Mouse (Mus musculus) heart, embryonic 10.5 days (tissue): Measurements from ENCODE around the gene Smarcc2. TPM values are rescaled to one million over a fixed set of nuclear protein-coding genes. Genes with fewer than 3 reads are reported as not detected.
"Not testable (repeated sequence)": the region's sequence is repeated elsewhere in the genome, so short reads cannot be mapped to it uniquely, and the experiment has no call there.

Experiments used
- DNase-seq: peaks from one replicate; pipeline ENCODE4 v3.0.0-alpha.2; 2017; ENCODE audit warnings: low spot score
- H3K27ac ChIP-seq: fragments of 300-500 bp; sonication (generic); 2 replicates; pipeline ENCODE4 v1.5.1; 2016; ENCODE audit warnings: mild to moderate bottlenecking
- H3K27me3 ChIP-seq: fragments of 300-500 bp; sonication (generic); 2 replicates; pipeline ENCODE4 v1.6.1; 2016; ENCODE audit warnings: mild to moderate bottlenecking; ENCODE audit not compliant: poor library complexity, insufficient read depth, severe bottlenecking
- H3K36me3 ChIP-seq: fragments of 300-500 bp; sonication (generic); 2 replicates; pipeline ENCODE4 v1.6.1; 2016; ENCODE audit warnings: mild to moderate bottlenecking, moderate library complexity
- H3K4me1 ChIP-seq: fragments of 300-500 bp; sonication (generic); 2 replicates; pipeline ENCODE4 v1.6.1; 2016; ENCODE audit warnings: mild to moderate bottlenecking
- H3K4me3 ChIP-seq: fragments of 300-500 bp; sonication (generic); 2 replicates; pipeline ENCODE4 v1.5.1; 2016; ENCODE audit warnings: mild to moderate bottlenecking, moderate library complexity
- H3K9me3 ChIP-seq: fragments of 300-500 bp; sonication (generic); 2 replicates; pipeline ENCODE4 v1.6.1; 2016; ENCODE audit warnings: mild to moderate bottlenecking, moderate library complexity
- WGBS: fragments of 180-500 bp; shearing (Covaris S2); methylation state at CpG from one replicate; pipeline ENCODE4 v1.1.7; 2016; 5-methylcytosine and 5-hydroxymethylcytosine counted together
- polyA plus RNA-seq: library from polyadenylated mRNA; unstranded; fragments of >200 nt; fragmentation: Nextera tagmentation; extraction: Ambion mirVana; gene quantifications from 2 replicates; pipeline ENCODE4 v1.2.1, GENCODE M21; 2016

The Smarcc2 gene
- polyA plus RNA-seq, 1 experiment from 2014 or later = 68.7 TPM

DNA sequence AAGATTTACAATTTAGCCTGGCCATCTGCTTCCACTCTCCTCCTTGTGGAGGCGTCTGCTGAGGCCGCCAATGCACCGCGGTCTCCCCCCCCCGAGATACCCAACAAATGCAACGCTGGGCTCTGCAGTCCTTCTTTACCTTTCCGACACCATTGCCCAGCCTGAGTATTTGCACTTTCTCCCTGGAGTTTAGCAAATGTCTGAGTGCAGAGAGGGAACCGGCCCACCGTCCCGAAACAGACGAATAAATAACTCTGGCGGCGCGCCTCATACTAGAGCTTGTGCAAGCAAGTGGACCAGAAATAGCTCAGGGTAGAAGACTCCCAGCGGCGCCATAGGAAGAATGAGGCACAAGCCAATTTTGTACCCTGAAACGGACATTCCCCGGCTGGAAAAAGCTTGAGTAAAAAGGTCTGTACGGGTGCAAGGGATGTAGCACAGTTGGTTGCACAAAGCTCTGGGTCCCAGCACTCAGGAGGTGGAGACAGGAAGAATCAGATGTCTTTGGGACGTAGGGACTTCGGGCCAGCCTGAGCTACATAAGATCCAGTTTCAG is 40.1 kb downstream of the Smarcc2 start:
- Histone ChIP-seq H3K4me3 (peak overlapping the region; percentile 61), H3K4me1 (peaks cover 46% of the 10 kb centered on the region), H3K9me3 (no peaks in the 10 kb centered on the region), H3K27me3 (no peaks in the 10 kb centered on the region), H3K27ac (peak overlapping the region; percentile 89), H3K36me3 (no peaks in the 10 kb centered on the region)
- WGBS = 2% methylated on average over 21 of the region's 21 CpGs
- DNase-seq = no peak

DNA sequence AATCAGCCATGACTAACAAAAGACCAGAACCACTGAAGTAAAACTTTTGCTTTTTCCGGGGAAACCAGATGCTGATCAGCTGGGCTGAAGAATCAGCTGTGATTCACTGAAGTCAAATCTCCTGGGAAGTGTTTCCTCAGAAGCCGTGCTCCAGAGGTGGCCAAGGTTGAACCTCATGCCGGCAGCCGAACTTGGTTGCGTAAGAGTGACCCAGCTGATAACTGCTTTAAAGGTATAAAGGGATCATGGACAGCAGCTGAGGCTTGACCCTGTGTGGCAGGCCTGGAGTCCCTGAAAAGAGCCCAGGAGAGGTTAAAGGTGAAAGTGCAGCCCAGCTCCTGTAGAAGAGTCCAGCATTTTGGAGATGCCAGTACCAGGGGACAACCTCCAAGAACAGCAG is 43.3 kb downstream of the Smarcc2 start:
- H3K27me3 ChIP-seq = no peaks in the 10 kb centered on the region
- DNase-seq = no peak
- H3K9me3 ChIP-seq = no peaks in the 10 kb centered on the region
- WGBS = 71% methylated on average over 5 of the region's 5 CpGs
- H3K27ac ChIP-seq = 0 out of 2 replicates have a peak overlapping the region, but pooled peaks have one; percentile 36
- H3K4me3 ChIP-seq = no peak overlapping the region
- H3K36me3 ChIP-seq = peaks cover 4% of the 10 kb centered on the region; the same call in 1 of the 2 replicates
- peaks cover 26% of the 10 kb centered on the region for H3K4me1 ChIP-seq

DNA sequence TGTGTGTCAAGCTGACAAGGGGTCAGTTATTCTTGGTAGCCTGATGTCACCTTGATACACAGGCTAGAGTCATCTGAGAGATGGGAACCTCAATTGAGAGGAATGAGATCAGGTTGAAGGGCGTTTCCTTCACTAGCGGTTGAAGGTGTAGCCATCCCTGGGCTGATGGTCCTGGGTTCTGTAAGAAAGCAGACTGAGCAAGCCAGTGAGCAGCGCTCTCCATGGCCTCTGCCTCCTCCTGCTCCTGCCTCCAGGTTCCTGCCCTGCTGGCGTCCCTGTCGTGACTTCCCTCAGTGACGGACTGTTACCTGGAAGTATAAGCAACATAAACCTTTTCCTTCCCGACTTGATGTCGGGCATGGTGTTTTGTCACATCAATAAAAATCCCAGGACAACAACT is 44.5 kb downstream of the Smarcc2 start:
- no peaks in the 10 kb centered on the region for H3K27me3 ChIP-seq
- no peak for DNase-seq
- no peak overlapping the region for H3K4me3 ChIP-seq
- WGBS = 85% methylated on average over 8 of the region's 8 CpGs
- H3K9me3 ChIP-seq = no peaks in the 10 kb centered on the region
- no peak overlapping the region for H3K27ac ChIP-seq
- peaks cover 19% of the 10 kb centered on the region; the same call in 1 of the 2 replicates for H3K4me1 ChIP-seq
- peaks cover 4% of the 10 kb centered on the region; the same call in 1 of the 2 replicates for H3K36me3 ChIP-seq

DNA sequence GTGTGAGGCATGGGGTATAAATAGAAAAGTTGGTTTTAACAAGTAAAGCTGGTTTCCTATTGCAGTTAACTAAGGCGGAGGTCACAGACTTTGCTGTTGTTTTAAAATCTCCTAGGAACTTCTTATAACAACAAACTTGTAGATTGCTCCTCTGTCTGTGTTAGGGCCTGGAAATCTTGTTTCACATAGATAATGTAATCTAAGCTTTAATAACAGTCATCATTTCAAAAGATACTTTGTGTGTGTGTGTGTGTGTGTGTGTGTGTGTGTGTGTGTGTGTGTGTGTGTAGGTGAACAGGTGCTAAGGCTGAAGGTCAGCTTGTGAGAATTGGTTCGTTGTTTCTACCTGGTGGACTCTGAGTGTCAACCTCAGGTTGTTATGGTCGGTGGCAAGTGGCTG is 45.0 kb downstream of the Smarcc2 start:
- DNase-seq = no peak
- peak overlapping the region; percentile 17; the same call in 1 of the 2 replicates for H3K27ac ChIP-seq
- no peaks in the 10 kb centered on the region for H3K27me3 ChIP-seq
- H3K4me1 ChIP-seq = peaks cover 18% of the 10 kb centered on the region; the same call in 1 of the 2 replicates
- H3K36me3 ChIP-seq = peaks cover 4% of the 10 kb centered on the region; the same call in 1 of the 2 replicates
- WGBS = 73% methylated on average over 3 of the region's 3 CpGs
- H3K4me3 ChIP-seq = no peak overlapping the region
- H3K9me3 ChIP-seq = no peaks in the 10 kb centered on the region

DNA sequence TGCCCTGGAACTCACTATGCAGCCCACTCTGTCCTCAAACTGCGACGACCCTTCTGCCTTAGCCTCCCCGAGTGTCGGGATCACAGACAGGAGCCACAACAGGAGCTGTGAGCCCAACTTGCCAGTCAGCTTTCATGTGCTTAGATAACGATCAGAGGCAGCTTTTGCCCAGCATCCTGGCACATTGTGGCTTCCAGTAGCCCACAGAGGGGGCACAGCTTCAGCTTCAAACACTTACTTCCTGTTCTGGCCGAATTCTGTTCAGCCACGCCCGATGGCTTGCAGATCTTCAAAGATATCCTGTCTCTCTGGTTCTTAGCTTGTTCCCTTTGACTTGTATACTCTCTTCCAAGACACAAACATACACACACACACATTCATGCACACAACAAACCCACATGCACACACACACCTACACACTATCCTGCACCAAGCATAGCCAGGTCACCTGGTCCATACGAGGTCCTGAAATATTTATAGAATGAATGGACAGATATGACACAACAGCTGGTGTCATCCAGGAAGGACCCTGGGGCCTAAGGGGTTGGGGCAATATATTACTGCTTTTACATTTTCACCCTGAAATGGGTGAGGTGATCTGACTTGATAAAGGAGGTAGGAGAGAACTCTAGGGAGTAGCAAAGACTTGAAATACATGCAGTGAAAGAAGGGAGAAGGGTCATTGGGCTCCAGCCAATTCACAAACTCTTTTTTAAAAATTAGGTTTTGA is 45.8 kb downstream of the Smarcc2 start:
- H3K4me1 ChIP-seq = peaks cover 13% of the 10 kb centered on the region; the same call in 1 of the 2 replicates
- no peak overlapping the region for H3K4me3 ChIP-seq
- no peak for DNase-seq
- peaks cover 7% of the 10 kb centered on the region; the same call in 1 of the 2 replicates for H3K36me3 ChIP-seq
- H3K9me3 ChIP-seq = no peaks in the 10 kb centered on the region
- no peaks in the 10 kb centered on the region for H3K27me3 ChIP-seq
- 71% methylated on average over 9 of the region's 9 CpGs for WGBS
- H3K27ac ChIP-seq = peak overlapping the region; percentile 17; the same call in 1 of the 2 replicates

DNA sequence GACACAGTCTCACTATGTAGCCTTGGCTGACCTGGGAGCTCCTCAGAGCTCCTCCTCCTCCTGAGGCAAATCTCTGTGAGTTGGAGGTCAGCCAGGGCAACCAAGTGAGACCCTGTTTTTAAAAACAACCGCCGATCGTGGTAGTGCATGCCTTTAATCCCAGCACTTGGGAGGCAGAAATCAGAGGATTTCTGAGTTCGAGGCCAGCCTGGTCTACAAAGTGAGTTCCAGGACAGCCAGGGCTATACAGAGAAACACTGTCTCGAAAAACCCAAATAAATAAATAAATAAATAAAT is 46.3 kb downstream of the Smarcc2 start:
- peaks cover 12% of the 10 kb centered on the region for H3K36me3 ChIP-seq
- WGBS = 83% methylated on average over 5 of the region's 5 CpGs
- not testable (repeated sequence) for H3K27me3 ChIP-seq, H3K27ac ChIP-seq, H3K4me3 ChIP-seq, DNase-seq, H3K9me3 ChIP-seq
- peaks cover 13% of the 10 kb centered on the region; the same call in 1 of the 2 replicates for H3K4me1 ChIP-seq

DNA sequence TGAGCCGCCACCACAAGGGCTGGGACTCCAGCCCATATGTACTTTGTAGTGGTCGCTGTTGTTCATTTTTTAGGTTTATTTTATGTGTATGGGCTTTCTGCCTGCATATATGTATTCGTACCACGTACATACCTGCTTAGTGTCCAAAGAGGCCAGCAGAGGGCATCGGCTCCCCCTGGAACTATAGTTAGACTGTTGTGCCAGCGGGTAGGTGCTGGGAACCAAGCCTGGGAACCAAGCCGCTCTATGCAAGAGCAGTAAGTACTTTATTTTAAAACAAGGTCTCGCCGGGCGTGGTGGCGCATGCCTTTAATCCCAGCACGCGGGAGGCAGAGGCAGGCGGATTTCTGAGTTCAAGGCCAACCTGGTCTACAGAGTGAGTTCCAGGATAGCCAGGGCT is 46.9 kb downstream of the Smarcc2 start:
- no peak for DNase-seq
- Histone ChIP-seq H3K36me3 (peaks cover 17% of the 10 kb centered on the region), H3K4me3 (no peak overlapping the region), H3K27ac (no peak overlapping the region), H3K9me3 (no peaks in the 10 kb centered on the region), H3K27me3 (no peaks in the 10 kb centered on the region), H3K4me1 (peaks cover 13% of the 10 kb centered on the region; the same call in 1 of the 2 replicates)
- 92% methylated on average over 14 of the region's 14 CpGs for WGBS

DNA sequence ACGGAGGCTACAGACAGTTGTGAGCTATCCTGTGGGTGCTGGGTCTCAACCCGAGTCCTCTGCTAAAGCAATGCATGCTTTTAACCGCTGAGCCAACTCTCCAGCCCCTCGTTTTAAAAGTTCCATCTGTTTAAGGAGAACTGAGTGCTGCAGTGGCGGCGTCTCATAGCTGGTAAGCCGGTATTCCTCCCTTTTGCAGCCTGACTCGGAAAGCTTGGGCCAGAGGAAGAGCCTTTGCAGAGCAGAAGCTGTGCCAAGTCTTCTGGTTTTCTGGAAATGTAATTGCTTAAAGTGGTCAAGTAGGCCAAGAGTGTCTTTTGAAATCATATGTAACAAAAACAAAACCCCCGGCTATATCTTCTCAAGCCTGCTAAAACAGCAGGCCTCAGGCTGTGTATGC is 49.2 kb downstream of the Smarcc2 start:
- no peak for DNase-seq
- H3K36me3 ChIP-seq = peaks cover 34% of the 10 kb centered on the region
- peaks cover 10% of the 10 kb centered on the region; the same call in 1 of the 2 replicates for H3K27me3 ChIP-seq
- H3K27ac ChIP-seq = no peak overlapping the region
- H3K4me3 ChIP-seq = no peak overlapping the region
- WGBS = 81% methylated on average over 9 of the region's 9 CpGs
- H3K9me3 ChIP-seq = no peaks in the 10 kb centered on the region
- peaks cover 8% of the 10 kb centered on the region; the same call in 1 of the 2 replicates for H3K4me1 ChIP-seq

DNA sequence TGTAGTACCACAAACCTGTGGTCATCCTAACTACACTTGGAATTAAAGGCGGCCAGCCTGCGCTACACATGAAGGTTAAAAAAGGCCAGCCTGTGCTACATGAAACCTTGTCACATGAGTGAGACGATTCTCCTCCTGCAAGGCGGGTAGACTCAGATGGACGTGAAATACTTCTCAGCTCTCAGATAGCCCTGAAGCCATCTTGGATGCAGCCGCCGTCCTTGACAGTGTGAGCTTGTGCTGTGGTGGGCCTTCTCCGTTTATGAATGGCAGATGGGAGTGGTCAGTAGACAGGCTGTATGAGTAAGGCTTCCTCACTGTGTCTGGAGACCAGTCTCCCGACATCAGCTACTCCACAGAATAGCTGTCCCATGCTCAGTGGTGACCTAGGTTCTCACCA is 50.2 kb downstream of the Smarcc2 start:
- Histone ChIP-seq H3K27ac (no peak overlapping the region), H3K4me1 (peaks cover 8% of the 10 kb centered on the region; the same call in 1 of the 2 replicates), H3K36me3 (peaks cover 34% of the 10 kb centered on the region), H3K4me3 (no peak overlapping the region), H3K9me3 (no peaks in the 10 kb centered on the region), H3K27me3 (peaks cover 10% of the 10 kb centered on the region; the same call in 1 of the 2 replicates)
- 84% methylated on average over 9 of the region's 9 CpGs for WGBS
- DNase-seq = no peak

DNA sequence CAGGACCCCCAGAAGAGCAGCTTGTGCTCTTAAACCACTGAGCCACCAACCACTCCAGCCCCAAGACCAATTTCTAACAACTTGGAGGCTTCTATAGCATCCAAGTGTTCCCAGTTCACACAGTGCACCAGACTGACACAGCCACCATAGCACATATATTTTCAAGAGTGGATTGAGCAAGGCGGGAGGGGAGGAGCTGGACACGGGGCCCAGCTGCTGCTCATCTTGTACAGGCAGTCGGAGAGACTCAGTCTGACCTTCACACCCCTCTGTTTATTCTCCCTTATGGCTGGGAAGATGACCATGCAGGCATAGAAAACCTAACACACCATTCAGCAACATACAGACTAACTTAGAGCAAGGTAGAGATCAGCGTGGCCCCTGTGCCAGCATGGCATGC is 50.8 kb downstream of the Smarcc2 start:
- Histone ChIP-seq H3K9me3 (no peaks in the 10 kb centered on the region), H3K4me3 (no peak overlapping the region), H3K27ac (no peak overlapping the region), H3K27me3 (peaks cover 10% of the 10 kb centered on the region), H3K36me3 (peaks cover 35% of the 10 kb centered on the region), H3K4me1 (peaks cover 3% of the 10 kb centered on the region; the same call in 1 of the 2 replicates)
- 78% methylated on average over 4 of the region's 4 CpGs for WGBS
- DNase-seq = no peak

DNA sequence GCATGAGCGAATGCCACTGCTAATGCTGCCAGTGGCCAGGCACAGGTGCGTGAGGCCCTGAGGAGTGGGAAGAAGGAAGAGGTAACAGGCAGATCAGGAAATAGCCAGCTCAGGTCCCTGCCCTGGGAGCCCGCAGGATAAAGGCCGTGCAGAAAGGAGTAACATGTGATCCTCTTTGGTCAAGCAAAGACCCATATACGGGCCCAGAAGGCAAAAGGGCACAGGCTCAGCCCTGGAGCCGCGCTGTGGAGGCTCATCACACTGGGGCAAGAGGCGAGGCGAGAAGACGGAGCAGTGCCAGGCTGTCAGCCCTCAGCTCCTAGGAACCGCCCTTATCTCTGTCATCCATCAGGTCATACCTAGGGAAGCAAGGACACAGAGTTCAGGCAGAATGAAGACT is 51.3 kb downstream of the Smarcc2 start:
- peaks cover 40% of the 10 kb centered on the region for H3K36me3 ChIP-seq
- H3K4me3 ChIP-seq = no peak overlapping the region
- H3K4me1 ChIP-seq = no peaks in the 10 kb centered on the region
- no peak for DNase-seq
- H3K9me3 ChIP-seq = no peaks in the 10 kb centered on the region
- H3K27me3 ChIP-seq = peaks cover 15% of the 10 kb centered on the region
- H3K27ac ChIP-seq = no peak overlapping the region
- WGBS = 82% methylated on average over 11 of the region's 11 CpGs

DNA sequence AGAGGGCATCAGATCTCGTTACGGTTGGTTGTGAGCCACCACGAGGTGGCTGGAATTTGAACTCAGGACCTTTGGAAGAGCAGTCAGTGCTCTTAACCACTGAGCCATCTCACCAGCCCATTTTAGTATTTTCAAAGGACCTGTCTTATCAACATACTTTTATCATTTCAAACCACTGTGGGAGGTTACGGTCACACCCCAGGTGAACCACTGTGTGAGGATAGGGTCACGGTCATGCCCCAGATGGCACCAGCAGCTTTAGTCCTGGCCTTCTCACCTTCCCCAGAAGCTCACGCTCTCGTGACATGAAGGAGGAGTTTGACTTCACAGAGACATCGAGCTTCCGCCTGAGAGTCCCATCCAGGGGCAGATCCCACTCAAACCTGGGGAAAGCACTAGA is 52.1 kb downstream of the Smarcc2 start:
- no peak for DNase-seq
- H3K27me3 ChIP-seq = peaks cover 24% of the 10 kb centered on the region
- no peak overlapping the region for H3K27ac ChIP-seq
- WGBS = 83% methylated on average over 9 of the region's 9 CpGs
- peaks cover 4% of the 10 kb centered on the region; the same call in 1 of the 2 replicates for H3K4me1 ChIP-seq
- H3K9me3 ChIP-seq = no peaks in the 10 kb centered on the region
- peaks cover 44% of the 10 kb centered on the region for H3K36me3 ChIP-seq
- no peak overlapping the region for H3K4me3 ChIP-seq

DNA sequence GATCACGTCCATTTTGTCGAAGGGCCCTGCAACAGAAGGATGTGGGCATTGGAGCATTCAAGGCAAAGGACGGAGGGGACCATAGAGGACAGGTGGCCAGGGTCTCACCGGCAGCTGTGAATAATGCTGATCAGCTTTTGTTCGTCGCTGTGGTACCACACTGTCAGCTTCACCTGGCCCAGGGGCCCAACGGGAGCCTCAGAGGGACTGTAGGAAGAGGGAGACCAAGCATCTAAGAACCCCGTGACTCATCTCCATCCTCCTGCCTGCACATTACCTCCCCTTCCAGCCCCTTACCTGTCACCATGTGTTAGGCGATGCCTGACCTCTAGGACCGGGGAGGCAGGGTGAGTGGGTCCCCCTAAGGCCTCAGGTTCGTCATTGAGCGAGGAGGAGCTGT is 52.7 kb downstream of the Smarcc2 start:
- 78% methylated on average over 12 of the region's 12 CpGs for WGBS

More for the DNA sequence above, 52.7 kb downstream of the Smarcc2 start:
- DNase-seq = peak; percentile 79
- Histone ChIP-seq H3K36me3 (peaks cover 49% of the 10 kb centered on the region), H3K4me3 (no peak overlapping the region), H3K27ac (no peak overlapping the region), H3K9me3 (no peaks in the 10 kb centered on the region), H3K4me1 (peaks cover 7% of the 10 kb centered on the region; the same call in 1 of the 2 replicates), H3K27me3 (peaks cover 30% of the 10 kb centered on the region)
